Mouse (Mus musculus) gastrocnemius, adult 8-10 months (tissue): ENCODE measurements around the gene Gm9945. TPM values are rescaled to one million over a fixed set of nuclear protein-coding genes. Genes with fewer than 3 reads are reported as not detected.

Source experiments
- DNase-seq, 2 experiments: peaks; one replicate each; pipeline ENCODE4 v3.0.0; 2022; ENCODE audit warnings: low spot score in 2 of 2
- total RNA-seq, 4 experiments: library from RNA; stranded (reverse); gene quantifications; 2 replicates each; pipeline ENCODE4 v1.2.4; 2022

Gene Gm9945
- total RNA-seq, 4 experiments from 2014 or later = not detected

DNA sequence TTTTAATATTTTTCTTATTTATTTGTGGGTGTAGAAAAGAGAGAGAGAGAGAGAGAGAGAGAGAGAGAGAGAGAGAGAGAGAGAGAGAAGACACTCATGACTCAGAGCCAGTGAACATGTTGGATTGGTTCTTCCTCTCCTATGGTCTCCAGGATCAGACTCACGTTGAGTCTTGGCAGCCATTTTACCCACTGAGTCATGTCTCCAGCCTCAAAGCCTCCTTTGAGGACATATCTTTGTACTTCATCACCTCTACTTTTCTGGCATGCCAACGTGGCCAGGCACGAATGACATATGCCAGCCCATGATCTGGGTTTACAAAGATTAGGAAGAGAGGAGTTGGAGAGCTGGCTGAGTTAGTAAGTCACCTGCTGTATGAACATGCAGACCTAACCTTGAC is 19.8 kb upstream of the Gm9945 start:
- DNase-seq = no peak

DNA sequence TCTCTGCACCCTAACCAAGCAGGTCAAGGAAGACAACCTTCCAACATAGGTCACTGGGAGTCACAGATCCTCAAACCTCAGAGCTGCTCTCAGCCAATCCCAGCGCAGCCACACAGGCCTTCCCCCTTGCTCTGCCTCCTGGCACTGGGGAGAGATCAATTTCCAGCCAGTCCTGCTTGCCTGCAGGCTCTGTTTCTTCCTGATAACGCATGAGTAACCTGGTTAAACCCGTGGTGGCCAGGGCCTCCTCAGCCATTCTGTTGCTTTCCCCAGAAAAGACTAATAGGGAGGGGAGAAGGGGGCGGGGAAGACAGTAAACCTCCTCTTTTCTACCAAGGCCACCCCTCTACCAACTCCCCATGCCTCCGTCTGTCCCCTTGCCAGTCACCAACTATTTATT is 18.2 kb upstream of the Gm9945 start:
- no peak for DNase-seq

DNA sequence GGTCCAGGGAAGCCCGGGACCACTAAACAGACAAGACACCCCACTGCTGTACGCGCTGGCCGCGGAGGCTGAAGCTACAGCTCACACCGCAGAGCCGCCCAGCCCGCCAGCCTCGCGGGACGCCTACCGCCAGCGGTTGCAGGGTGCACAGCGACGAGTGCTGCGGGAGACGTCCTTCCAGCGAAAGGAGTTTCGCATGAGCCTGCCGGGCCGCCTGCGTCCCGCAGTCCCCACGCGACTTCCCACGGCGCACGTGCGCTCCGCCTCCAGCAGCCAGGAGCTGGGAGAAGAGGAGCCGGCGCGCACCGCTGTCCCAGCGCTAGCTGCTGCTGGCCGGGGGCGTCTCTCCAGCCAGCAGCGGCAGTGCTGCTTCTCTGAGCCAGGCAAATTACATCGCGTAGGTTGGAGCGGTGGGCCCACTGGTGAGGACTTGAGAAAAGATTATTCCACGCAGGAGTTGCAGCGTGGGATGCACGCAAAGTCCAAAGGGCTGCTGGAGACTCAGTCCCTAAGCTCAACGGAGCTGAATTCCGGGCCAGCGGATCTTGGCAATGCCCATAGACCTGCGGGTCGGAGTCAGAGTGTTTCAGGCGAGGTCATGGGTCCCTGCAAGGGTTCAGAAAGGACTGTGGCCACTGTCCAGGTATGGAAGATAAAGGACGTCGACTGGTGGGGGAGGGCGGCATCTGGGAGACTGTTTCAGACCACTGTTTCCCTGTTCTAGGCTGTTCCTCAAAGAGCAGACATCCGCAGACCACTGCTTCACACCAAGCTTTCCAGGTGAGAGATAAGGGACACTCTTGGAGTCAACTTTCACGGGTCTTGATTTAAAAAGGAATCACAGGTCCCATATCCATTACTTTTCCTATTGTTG is 16.2 kb upstream of the Gm9945 start:
- DNase-seq = no peak

DNA sequence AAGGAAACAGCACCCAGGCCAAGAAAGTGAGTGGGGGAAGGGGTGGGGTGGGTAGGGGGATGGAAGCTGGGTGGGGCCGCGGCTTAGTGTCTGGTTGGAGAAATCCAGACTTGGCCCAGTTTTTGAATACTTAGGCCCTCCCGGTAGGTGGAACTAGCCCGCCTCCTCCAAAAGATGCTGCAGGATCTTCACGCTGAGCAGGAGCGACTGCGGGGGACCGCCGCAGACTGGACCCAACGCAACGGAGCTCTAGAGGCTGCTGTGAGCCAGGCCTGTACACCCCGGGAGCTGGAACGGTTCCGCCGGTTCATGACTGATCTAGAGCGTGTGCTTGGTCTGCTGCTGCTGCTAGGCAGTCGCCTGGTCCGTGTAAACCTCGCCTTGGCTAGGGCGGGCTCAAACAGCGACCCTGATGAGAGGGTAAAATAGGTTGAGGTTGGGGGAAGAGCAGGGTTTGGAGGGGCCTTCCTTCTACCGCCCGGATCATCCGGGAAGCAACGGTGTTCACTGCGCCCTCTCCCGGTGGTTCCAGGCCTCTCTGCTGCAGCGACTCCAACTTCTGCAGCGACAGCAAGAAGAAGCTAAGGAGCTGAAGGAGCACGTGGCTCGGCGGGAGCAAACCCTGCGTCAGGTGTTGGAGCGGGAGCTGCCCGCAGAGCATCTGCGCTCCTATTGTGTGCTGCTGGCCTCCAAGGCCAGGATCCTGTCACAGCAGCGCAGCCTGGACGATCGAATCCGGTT is 13.6 kb upstream of the Gm9945 start:
- peak; percentile 57 to 61 for DNase-seq

DNA sequence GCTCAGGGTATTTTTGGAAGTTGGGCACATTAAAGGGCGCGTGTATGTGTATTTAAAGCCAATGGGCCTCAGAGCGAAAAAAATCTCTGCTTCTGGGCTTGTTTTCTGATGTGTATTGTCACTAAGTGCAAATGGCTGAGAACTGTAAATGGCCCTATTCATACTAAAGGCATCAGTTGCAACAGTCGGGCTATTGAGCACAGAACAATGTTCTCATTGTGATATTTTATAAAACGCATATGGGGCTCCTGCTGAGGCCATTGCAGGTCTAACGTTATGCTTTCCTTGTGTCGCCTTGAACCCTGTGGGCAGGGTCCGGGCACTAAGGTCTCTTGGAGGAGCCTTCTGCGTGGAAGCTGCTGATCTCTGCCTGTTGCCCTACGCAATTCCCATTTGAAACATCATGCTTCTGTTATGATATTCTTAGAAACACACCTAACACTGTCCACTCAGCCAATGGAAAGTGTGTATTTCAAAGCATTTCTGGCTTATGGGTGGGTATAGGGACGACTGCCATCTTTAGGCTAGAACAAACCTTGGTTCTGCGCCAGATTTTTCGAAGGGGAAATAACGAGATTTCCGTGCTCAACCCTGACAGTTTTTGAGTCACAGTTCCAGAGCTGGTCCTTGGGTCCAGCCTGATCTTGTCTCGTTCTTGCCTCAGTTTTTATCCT is 10.5 kb upstream of the Gm9945 start:
- DNase-seq = no peak

DNA sequence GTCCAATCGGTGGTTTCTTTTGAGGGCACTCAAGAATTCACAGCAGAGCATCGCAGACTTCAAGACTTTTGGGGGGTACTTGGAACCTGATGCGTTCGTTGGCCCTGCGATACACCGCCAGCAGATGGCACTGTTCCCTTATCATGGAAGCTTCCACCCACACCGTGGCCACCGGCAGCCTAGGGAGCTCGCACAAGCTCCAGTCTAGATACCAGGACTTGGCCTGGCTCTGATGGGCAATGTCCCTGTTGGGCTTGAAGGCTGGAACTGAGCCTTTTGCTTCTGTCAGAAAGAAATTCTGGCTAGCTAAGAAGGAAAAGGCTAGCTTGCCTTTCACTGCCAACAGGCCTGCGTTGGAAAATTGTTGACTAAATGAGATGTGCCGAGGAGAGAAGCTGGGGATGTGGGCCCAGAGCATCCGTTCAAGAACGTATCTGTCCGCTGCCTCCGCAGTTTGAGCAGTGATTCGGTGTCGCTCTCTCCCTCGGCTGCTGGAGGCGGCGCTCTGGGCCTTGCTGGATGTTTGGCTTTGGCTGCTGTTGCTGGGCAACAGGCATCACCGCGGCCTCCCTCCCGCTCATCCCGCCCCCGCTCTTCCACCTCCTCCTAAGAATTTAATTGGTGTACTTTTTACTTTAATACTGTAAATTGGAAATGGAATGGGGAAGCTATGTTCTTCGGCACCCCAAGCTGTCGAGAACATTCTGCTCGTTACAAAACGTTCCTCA is 9.8 kb upstream of the Gm9945 start, which contains the start of gene Gm9837:
TSS of gene Gm9837 (minus strand) at position 512 of the 728 bp plus-strand sequence.
- peak; percentile 71 to 81 for DNase-seq

DNA sequence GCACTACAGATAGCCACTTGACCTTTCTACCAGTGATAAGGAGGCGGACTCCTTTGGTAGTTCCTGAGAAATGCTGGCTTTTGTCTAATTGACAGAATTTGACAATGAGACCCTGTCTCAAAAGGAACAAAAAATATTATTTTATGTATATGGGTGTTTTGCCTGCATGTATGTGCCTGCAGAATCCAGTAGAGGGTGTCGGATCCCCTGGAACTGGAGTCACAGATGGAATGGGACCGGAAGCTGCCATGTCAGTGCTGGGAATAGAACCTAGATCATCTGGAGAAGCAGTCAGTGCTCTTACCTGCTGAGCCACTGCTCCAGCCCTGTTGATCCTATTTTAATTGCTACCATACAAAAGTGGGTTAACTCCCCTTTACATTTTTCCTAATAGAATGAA is 7.3 kb upstream of the Gm9945 start:
- no peak for DNase-seq

DNA sequence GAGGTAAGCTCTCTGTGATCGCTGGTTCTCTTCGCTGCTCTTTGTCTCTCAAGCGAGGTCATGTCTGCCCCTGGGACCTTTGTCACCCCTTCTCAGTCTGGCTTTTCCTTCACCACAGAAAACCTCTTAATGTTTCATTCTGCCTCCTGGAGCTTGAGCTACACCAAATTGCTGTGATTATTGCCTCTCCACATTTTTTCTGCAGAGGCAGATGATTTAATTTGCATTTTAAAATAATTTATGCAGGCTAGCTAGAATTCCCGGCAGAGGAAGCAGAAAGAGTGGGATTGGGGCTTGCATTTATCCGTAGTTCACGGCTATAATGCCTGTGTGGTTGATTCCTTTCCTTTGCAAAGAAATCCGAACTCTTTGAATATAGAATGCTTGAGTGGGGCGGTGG is 4.3 kb upstream of the Gm9945 start:
- DNase-seq = no peak

DNA sequence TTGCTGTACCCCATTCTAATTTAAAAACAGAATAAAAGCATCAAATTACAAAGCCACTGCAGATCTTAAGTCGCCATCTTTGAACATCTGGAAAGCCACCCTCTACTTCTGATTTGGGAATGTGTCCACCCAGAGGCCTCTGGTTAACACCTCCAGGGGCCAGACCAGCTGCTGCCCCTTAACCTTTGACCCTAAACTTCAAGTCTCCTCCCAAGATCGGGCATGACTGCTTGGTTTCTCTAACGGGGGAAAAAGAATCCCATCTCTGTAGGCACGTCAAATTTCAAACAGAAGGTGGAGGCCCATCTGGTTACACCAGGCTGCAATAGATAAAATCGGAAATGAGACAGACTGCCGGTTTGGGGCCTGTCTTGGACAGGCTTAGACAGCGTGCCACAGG is 2.1 kb upstream of the Gm9945 start:
- no peak for DNase-seq

DNA sequence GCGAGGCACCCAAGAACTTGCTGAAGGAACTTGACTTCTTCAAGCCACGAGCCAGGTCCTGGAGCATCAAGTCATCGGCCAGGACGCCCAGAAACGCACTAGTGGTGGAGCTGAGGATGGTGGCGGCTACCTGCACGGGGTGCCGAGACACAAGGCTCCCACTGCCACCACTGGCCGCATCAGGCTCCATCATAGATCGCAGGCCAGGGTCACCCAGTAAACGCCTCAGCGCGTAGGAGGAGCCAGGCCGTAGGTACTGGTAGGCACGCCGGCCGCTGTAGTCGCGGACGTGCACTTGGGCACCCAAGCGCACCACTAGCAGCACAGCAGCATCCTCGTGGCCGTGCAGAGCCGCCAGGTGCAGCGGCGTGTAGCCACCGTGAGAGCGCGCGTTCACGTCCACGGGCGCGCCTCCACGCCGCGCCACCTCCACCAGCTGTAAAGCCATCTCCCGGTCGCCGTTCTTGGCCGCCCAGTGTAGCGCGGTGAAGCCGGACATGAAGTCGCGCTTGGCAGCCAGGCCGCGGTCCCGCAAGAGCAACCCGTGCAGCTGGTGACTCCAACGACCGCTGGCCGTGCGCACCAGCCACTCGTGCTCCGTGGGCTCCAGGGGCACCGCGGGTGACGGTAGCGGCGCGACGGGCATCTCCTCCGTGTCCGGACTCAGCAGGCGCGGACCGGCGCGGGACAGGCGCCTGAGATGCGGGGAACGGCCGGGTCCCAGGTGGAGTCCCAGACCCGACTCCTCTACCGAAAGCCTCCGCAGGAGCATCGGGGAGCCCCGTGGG is 1.4 kb upstream of the Gm9945 start:
- DNase-seq = no peak

DNA sequence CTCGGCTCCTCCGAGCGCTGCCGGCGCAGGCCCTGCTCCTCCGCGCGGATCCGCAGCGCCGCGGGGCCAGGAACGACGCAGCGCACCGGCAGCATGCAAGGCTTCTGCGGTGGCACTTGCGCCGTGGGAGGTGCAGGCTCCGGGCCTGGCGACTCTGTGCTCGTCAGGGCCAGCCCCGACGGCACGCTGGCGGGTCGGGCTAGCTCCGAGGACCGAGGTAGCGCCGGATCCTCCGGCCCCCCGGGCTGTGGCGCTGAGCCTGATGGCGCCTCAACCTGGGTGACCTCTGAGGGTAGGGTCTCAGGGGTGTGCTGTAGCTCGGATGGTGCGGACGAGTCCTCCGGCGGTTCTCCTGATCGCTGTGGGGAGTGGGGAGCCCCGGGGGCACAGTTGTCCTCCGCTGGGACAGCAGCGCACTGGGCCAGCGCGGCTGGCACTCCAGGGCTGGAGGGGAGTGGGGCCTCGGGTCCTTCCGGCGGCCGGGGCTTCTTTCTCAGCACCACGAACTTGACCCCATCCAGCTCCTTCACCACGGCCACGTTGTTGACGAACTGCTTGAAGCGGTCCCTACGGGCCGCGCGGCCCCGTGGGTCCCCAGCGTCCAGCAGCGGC is 689 bp upstream of the Gm9945 start:
- no peak for DNase-seq

DNA sequence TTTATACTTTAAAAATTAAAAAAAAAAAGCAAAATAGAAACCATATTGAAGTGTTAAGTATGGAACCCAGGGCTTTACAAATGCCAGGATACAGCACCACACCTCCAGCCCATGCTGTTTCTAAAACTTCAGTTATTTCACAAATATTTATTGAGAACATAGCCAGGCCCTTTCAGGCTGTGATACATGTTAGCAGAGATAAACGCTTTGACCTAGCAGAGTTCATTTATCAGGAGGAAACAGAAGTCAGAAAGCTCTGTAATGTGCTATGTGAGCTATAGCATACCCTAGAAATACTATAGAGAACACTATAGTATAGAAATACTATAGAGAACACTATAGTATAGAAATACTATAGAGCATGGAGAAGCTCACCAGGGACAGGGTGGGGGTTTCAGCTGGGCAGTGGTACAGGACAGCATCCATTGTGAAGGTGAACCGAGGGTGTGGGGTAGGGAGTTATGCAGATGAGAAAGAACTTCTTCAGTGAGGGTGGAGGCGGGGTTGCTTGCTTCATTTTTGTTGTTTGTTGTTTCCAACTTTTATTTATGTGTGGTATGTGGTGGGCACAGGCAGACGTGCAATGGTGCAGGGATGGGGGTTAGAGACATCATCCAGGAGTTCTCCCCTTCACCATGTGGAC is 1.2 kb downstream of the Gm9945 start:
- DNase-seq = no peak

DNA sequence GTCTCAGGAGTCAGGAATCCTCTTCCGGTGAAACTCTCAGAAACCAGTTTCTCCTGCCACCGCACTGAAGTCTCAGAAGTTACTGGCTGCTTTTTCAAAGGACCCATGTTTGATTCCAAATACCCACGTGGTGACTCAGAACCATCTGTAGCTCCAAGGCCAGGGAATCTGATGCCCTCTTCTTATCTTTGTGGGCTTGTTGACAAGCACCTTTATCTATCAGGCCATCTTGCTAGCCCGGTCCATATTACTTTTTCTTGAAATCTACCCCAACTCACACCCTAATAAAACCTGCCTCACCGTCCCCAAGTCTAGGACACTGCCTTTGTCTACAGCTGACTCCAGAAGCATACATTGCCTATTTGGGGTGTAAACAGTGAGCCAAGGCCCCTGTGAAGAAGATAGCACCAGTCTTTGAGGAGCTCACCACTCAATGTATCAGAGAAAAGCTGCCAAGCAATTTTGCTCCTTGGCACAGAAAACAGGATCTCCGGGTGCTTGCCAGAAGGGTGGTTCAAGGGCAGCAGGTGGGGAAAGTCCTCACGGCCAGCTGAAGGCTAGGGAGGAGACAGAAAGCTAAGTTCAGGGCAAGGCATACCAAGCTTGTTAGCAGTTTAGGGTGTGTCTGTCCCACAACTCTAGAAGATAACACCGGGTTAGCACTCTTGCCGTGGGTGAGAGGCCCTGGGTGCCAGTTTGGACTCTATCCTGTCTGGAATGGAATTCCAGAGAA is 3.4 kb downstream of the Gm9945 start:
- no peak for DNase-seq

DNA sequence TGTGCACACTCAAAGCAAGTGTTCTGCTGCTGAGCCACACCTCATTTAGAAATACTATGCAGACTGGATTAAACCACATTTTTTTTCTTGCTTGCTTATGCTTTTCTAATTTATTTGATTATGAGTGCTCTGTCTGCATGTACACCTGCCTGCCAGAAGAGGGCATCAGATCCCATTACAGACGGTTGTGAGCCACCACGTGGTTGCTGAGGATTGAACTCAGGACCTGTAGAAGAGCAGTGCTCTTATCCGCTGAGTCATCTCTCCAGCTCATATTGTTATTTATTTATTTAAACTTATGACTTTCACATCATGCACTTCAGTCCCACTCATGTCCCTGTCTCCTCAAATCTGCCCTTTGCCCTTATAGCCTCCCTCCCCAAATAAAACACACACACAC is 5.8 kb downstream of the Gm9945 start:
- no peak for DNase-seq

DNA sequence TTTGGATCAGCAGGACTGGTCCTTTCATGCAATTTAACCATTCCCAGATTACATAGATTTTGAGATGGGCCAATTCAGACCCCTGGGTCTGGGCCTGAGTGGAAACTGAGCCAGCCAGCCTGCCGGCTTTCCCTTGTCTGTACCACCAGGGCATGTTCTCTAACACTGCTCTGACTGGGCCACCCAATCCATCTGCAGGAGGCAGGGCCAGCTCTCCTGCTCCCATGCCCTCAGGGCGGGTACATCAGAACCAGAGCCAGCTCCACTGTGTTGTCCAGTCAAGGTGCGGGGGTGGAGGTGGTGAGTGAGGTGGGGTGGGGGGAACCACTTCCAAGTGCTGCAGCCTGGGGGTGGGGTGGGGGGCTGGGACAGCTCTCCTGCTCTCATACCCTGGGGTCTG is 6.4 kb downstream of the Gm9945 start:
- no peak for DNase-seq

DNA sequence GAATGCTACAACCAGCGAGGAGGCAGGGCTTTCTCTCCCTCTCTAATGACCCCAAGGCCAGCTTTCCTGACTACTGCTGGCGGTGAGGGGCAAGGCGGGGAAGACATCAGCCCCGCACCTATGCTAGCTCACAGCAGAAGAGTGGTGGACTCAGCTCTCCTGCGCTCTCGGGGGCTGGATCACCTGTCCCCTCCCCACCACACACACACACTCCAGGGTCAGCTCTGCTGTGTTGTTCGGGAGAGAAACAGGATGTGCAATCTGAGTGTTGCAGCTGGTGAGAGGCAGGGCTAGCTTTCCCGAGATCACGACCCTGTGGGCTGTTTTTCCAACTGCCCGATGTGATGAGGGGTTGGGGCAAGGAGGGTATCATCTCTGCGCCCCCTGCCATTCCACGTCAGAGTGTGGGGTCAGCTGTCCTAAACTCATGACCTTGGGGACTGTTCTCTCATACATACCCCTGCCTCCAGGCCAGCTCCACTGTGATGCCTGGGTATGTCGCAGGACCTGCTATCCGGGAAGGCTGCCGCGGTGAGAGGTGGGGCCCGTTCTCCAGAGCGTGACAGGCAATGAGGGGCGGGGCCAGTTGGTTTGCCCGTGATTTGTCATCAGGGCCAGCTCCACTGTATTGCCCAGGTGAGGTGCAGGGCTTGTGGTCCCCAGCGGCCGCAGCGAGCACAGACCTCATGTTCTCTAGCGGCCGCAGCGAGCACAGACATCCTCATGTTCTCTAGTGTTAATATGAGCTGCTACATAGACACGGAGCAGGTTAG is 7.0 kb downstream of the Gm9945 start:
- DNase-seq = no peak

DNA sequence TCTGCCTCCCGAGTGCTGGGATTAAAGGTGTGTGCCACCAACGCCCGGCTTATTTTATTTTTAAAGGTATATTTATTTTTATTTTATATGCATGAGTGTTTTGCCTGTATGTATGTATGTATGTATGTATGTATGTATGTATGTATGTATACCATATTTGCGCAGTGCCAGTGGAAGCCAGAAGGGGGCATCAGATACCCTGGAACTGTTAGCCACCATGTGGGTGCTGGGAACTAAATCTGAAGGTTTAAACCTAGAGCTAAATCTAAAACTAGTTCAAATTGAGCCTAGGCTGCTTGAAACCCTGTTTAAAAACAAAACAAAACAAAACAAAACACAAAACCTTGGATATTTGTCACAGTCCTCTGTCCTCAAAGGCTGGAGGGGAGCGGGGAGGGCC is 9.0 kb downstream of the Gm9945 start:
- DNase-seq = no peak

DNA sequence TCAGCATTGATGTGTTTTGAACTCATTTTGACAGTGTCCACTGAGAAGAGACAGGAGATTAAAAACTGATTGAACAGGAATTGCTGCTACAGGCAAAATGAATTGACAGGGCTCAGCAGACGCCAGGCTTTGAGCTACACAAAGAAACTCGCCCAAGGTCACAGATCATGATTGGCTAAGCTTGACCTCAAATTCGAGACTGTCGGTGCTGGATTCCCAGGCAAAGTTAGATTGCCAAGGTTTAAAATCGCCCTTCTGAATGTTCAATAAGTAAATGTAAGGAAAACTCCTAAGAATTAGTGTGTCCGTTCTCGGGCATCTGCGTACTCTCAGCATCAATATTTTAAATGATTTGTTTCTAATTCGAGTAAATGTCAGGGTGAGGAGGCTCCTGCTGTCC is 9.5 kb downstream of the Gm9945 start:
- DNase-seq = no peak
